Mouse (Mus musculus) embryonic facial prominence, embryonic 11.5 days (tissue): ENCODE results near the gene Cfap44. TPM values are rescaled to one million over a fixed set of nuclear protein-coding genes. Genes with fewer than 3 reads are reported as not detected.
A peak's percentile ranks its signal among the peaks of the same experiment; 100 is the strongest.

Source experiments
- ATAC-seq: fragments of 200-750 bp; cut with Nextera tagmentation; replicated peaks from 2 replicates; pipeline ENCODE4 v1.8.0; 2017; ENCODE audit warnings: low read depth; ENCODE audit not compliant: insufficient number of reproducible peaks, low FRiP score, low TSS enrichment
- DNase-seq: peaks from one replicate; pipeline ENCODE4 v3.0.0-alpha.2; 2015; ENCODE audit warnings: low spot score
- H3K27ac ChIP-seq: fragments of 300-500 bp; sonication (generic); replicated peaks from 2 replicates; pipeline ENCODE4 v1.5.1; 2014; ENCODE audit warnings: mild to moderate bottlenecking, low read depth, low read length, control low read depth
- H3K27me3 ChIP-seq: fragments of 300-500 bp; sonication (generic); 2 replicates; pipeline ENCODE4 v1.6.1; 2014; ENCODE audit warnings: mild to moderate bottlenecking, low read length, moderate library complexity, mixed read lengths; ENCODE audit not compliant: control insufficient read depth, insufficient read depth
- H3K36me3 ChIP-seq: fragments of 300-500 bp; sonication (generic); replicated peaks from 2 replicates; pipeline ENCODE4 v1.6.1; 2014; ENCODE audit warnings: low read depth, mild to moderate bottlenecking, low read length, moderate library complexity, mixed read lengths; ENCODE audit not compliant: control insufficient read depth, insufficient read depth
- H3K4me1 ChIP-seq: fragments of 300-500 bp; sonication (generic); 2 replicates; pipeline ENCODE4 v1.6.1; 2014; ENCODE audit warnings: low read length, mixed read lengths; ENCODE audit not compliant: control insufficient read depth, insufficient read depth
- H3K4me2 ChIP-seq: fragments of 300-500 bp; sonication (generic); 2 replicates; pipeline ENCODE4 v1.6.1; 2014; ENCODE audit warnings: low read depth, mild to moderate bottlenecking, control low read depth, low read length, moderate library complexity
- H3K4me3 ChIP-seq: fragments of 300-500 bp; sonication (generic); 2 replicates; pipeline ENCODE4 v1.5.1; 2014; ENCODE audit warnings: low read depth, low read length, control low read depth
- H3K9ac ChIP-seq: fragments of 300-500 bp; sonication (generic); replicated peaks from 2 replicates; pipeline ENCODE4 v1.6.1; 2014; ENCODE audit warnings: mild to moderate bottlenecking, control low read depth, low read length
- H3K9me3 ChIP-seq: fragments of 300-500 bp; sonication (generic); replicated peaks from 2 replicates; pipeline ENCODE4 v1.6.1; 2016; ENCODE audit warnings: mild to moderate bottlenecking, low read length, inconsistent platforms, mixed read lengths; ENCODE audit not compliant: control insufficient read depth
- WGBS: fragments of 180-500 bp; shearing (Covaris S2); extraction: QIAGEN DNeasy Blood & Tissue Kit; methylation state at CpG from one replicate; pipeline ENCODE4 v1.1.7; 2014; 5-methylcytosine and 5-hydroxymethylcytosine counted together
- polyA plus RNA-seq: library from polyadenylated mRNA; unstranded; fragments of >200 nt; fragmentation: Nextera tagmentation; extraction: Ambion mirVana; gene quantifications from 2 replicates; pipeline ENCODE4 v1.2.1, GENCODE M21; 2014

Gene Cfap44
- polyA plus RNA-seq, 1 experiment from 2014 or later = 0.63 TPM

DNA sequence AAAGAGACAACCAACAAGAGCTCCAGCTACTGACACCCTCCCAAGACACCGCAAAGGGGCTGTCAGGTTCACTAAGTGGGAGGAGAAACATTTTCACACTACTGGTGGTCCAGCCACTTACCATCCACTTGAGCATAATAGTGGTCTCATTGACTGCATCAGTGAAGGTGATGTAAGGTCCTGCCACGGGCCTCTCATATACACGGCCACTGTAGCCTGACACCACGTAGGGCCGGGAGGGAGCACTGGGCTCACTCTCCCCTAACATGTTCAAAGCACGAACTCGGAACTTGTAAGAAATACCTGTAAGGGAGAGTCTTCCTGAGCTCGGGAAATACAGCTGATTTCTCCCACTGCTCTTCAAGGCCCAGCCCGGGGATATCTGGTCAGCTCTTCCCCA lies 96.5 kb downstream of the Cfap44 start:
- Histone ChIP-seq H3K36me3 (peaks cover 7% of the 10 kb centered on the region), H3K4me1 (peaks cover 3% of the 10 kb centered on the region; the same call in 1 of the 2 replicates), H3K9ac (no peak overlapping the region), H3K9me3 (no peaks in the 10 kb centered on the region), H3K4me3 (no peak overlapping the region), H3K27me3 (no peaks in the 10 kb centered on the region), H3K27ac (no peak overlapping the region), H3K4me2 (no peak overlapping the region)
- no peak for ATAC-seq
- WGBS = 86% methylated on average over 9 of the region's 9 CpGs
- DNase-seq = no peak

GRCm38 (mm10) chr16:44492151-44492550 lies 97.6 kb downstream of the Cfap44 start:
- Histone ChIP-seq H3K4me3 (no peak overlapping the region), H3K4me2 (no peak overlapping the region), H3K36me3 (peaks cover 13% of the 10 kb centered on the region), H3K9me3 (no peaks in the 10 kb centered on the region), H3K27me3 (no peaks in the 10 kb centered on the region), H3K9ac (no peak overlapping the region), H3K4me1 (peaks cover 3% of the 10 kb centered on the region; the same call in 1 of the 2 replicates), H3K27ac (no peak overlapping the region)
- 98% methylated on average over 6 of the region's 6 CpGs for WGBS
- DNase-seq (no peak), ATAC-seq (no peak)

- H3K9ac ChIP-seq = no peak overlapping the region
- H3K9me3 ChIP-seq = no peaks in the 10 kb centered on the region
- H3K27me3 ChIP-seq = no peaks in the 10 kb centered on the region
- ATAC-seq = no peak
- H3K4me2 ChIP-seq = no peak overlapping the region
- no peak overlapping the region for H3K4me3 ChIP-seq
- WGBS = 85% methylated on average over 9 of the region's 9 CpGs
- no peak for DNase-seq
- H3K27ac ChIP-seq = no peak overlapping the region
- H3K4me1 ChIP-seq = peaks cover 3% of the 10 kb centered on the region; the same call in 1 of the 2 replicates
- H3K36me3 ChIP-seq = peaks cover 13% of the 10 kb centered on the region
Measured at GRCm38 (mm10) chr16:44492706-44493105, 98.1 kb downstream of the Cfap44 start.

- H3K36me3 ChIP-seq = peaks cover 21% of the 10 kb centered on the region
- H3K4me2 ChIP-seq = no peak overlapping the region
- H3K27ac ChIP-seq = peak overlapping the region; percentile 28; the same call in 1 of the 2 replicates
- H3K27me3 ChIP-seq = no peaks in the 10 kb centered on the region
- no peaks in the 10 kb centered on the region for H3K9me3 ChIP-seq
- 33% methylated on average over 6 of the region's 6 CpGs for WGBS
- no peak overlapping the region for H3K4me3 ChIP-seq
- DNase-seq = peak; percentile 33
- no peak overlapping the region for H3K9ac ChIP-seq
- no peak for ATAC-seq
- H3K4me1 ChIP-seq = peaks cover 3% of the 10 kb centered on the region; the same call in 1 of the 2 replicates
Measured at GRCm38 (mm10) chr16:44493868-44494267, 99.3 kb downstream of the Cfap44 start.

DNA sequence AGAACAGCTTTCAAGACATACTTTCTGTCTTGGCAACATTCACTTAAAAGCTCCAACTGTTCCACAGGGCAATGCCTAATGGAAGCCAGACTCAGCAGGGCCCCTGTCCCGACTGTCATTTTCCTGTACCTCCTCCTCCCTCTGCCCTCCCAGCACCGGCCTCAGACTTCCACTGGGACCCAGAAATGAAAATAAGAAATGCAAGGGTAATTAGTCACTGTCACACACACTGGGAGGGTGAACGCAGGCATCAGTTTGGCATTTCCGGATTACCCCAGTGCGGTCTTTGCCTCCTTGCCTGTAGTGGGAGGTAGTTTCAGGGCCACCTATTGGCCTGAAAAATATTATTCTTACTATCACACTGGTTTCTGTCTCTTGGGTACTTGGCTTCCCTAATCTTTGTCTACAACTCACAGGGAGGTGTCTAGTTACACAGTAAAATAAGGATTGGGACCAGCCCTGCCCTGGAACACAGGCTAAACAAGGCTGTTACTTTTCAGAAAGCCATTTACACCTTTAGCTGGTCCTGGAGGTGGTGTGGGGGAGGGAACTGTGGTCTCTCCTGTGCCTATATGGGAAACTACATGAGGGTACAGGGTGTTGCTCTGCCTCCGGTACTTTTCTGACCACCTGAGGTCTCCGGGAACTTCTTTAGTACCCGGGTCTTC lies 100.0 kb downstream of the Cfap44 start:
- H3K4me1 ChIP-seq = peaks cover 3% of the 10 kb centered on the region; the same call in 1 of the 2 replicates
- no peak overlapping the region for H3K4me2 ChIP-seq
- no peaks in the 10 kb centered on the region for H3K27me3 ChIP-seq
- no peaks in the 10 kb centered on the region for H3K9me3 ChIP-seq
- no peak overlapping the region for H3K4me3 ChIP-seq
- peak; percentile 53; the same call in 1 of the 2 replicates for ATAC-seq
- H3K27ac ChIP-seq = peak overlapping the region; percentile 47; the same call in 1 of the 2 replicates
- H3K9ac ChIP-seq = no peak overlapping the region
- 29% methylated on average over 8 of the region's 8 CpGs for WGBS
- H3K36me3 ChIP-seq = peaks cover 25% of the 10 kb centered on the region
- DNase-seq = peak; percentile 51

GRCm38 (mm10) chr16:44496971-44497464 lies 102.4 kb downstream of the Cfap44 start:
- Histone ChIP-seq H3K4me1 (peaks cover 3% of the 10 kb centered on the region; the same call in 1 of the 2 replicates), H3K9ac (no peak overlapping the region), H3K27ac (no peak overlapping the region), H3K27me3 (no peaks in the 10 kb centered on the region), H3K9me3 (no peaks in the 10 kb centered on the region), H3K4me3 (no peak overlapping the region), H3K4me2 (no peak overlapping the region), H3K36me3 (peaks cover 28% of the 10 kb centered on the region)
- 80% methylated on average over 15 of the region's 15 CpGs for WGBS
- ATAC-seq (no peak), DNase-seq (no peak)

GRCm38 (mm10) chr16:44498447-44498846 lies 103.9 kb downstream of the Cfap44 start:
- no peaks in the 10 kb centered on the region for H3K27me3 ChIP-seq
- no peak for ATAC-seq
- DNase-seq = no peak
- no peak overlapping the region for H3K9ac ChIP-seq
- H3K36me3 ChIP-seq = peaks cover 33% of the 10 kb centered on the region
- H3K4me2 ChIP-seq = no peak overlapping the region
- 93% methylated on average over 3 of the region's 3 CpGs for WGBS
- no peak overlapping the region for H3K27ac ChIP-seq
- no peak overlapping the region for H3K4me3 ChIP-seq
- H3K4me1 ChIP-seq = peaks cover 3% of the 10 kb centered on the region; the same call in 1 of the 2 replicates
- H3K9me3 ChIP-seq = no peaks in the 10 kb centered on the region

DNA sequence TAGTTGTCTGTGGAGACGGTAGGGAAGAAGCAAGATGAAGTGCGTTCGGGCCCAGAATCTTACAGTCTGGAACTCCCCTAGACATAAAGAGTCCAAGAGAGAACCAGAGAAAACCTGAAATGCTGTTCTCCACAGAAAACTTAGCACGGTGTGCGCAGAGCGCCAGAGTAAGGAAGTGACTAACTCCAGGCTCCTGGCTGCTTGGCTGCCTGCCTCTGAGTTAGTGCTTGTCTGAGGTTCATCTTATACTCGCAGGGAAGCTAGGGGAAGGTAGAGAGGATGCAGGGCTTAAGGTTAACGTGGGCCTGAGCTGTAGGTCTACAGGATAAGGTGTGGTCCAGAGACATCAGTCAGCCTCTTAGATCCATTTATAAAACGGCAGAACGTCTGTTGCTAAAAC lies 107.2 kb downstream of the Cfap44 start:
- Histone ChIP-seq H3K9ac (no peak overlapping the region), H3K27ac (no peak overlapping the region), H3K4me2 (no peak overlapping the region), H3K4me1 (no peaks in the 10 kb centered on the region), H3K27me3 (no peaks in the 10 kb centered on the region), H3K9me3 (no peaks in the 10 kb centered on the region), H3K4me3 (no peak overlapping the region), H3K36me3 (peaks cover 29% of the 10 kb centered on the region)
- DNase-seq = no peak
- WGBS = 94% methylated on average over 10 of the region's 10 CpGs
- no peak for ATAC-seq
